In the genomic region with DNA sequence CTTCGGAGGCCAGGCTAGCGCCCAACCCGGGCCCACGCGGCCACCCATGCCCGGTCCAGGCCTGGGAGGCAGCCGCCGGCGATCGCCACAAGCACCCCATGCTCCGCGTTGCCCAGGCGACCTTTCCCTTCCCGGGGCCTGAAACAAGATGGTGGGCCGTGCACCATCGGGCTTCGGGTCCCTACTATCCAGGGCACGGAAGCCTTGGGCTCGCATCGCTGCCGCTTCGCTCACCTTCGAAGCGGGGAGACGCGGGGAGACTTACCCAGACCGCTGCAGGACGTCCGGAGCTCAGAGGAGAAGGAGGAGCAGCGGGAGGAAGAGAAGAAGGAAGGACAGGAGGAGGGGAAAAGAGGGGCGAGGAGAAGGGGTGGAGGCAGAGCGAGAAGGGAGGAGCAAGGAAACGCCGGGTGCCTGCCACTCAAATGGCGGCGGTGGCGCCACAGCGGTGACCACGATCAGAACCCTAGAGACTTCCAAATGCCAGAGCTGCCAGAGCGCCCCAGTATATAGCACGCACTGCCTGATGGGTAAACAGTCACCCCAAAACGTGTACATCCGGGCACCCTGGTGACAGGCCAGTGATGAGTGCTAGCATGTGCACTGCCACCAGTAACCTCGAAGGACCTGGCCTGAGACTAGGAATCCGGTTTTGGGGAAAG, we compare ENCODE assay signal across 8 mouse cellular contexts. TPM values are rescaled to one million over a fixed set of nuclear protein-coding genes. Genes with fewer than 3 reads are reported as not detected.
DNase-seq lines count a peak whose midpoint lies in the region; ATAC-seq and TF ChIP-seq lines count a peak whose summit lies in the region.

A gene (minus strand): TSS at position 406 of the 662 bp plus-strand sequence.

- peak within 1 kb of the TSS; percentile 60 for H3ac ChIP-seq in C2C12 (ENCODE audit: control insufficient read depth, insufficient read length, low read depth)

- peak; percentile 10; the same call in 1 of the 2 replicates for TF ChIP-seq POLR2A in brain, embryonic 14.5 days (IDR thresholded peaks at IDR 0.05; ENCODE audit: borderline replicate concordance, extremely low read depth, insufficient read depth, insufficient read length, poor library complexity, severe bottlenecking)

- peak within 1 kb of the TSS; percentile 42 for H3K4me3 ChIP-seq in C2C12 (ENCODE audit: insufficient read depth, poor library complexity, severe bottlenecking)
- peak within 1 kb of the TSS; percentile 81 for H3K4me3 ChIP-seq in erythroblast, embryonic 14.5 days (replicated peaks)
- H3K4me3 ChIP-seq in heart, embryonic 11.5 days (ENCODE audit: low read depth, low read length) = peak within 1 kb of the TSS; percentile 67
- H3K4me3 ChIP-seq in kidney, postnatal 0 days (replicated peaks; ENCODE audit: low read depth, low read length) = peak within 1 kb of the TSS; percentile 65
- peak within 1 kb of the TSS; percentile 71 for H3K4me3 ChIP-seq in liver, embryonic 12.5 days
- H3K4me3 ChIP-seq in stomach, embryonic 15.5 days (replicated peaks) = peak within 1 kb of the TSS; percentile 64

- H3K79me3 ChIP-seq in C2C12 (ENCODE audit: low read depth) = peaks cover 11% of the 10 kb centered on the region

- H3K27me3 ChIP-seq in C2C12 (ENCODE audit: control insufficient read depth, insufficient read depth, insufficient read length) = no peaks in the 10 kb centered on the region
- H3K27me3 ChIP-seq in erythroblast, embryonic 14.5 days (ENCODE audit: control insufficient read depth) = no peaks in the 10 kb centered on the region
- H3K27me3 ChIP-seq in heart, embryonic 11.5 days (ENCODE audit: control insufficient read depth, insufficient read depth, low read length) = no peaks in the 10 kb centered on the region
- no peaks in the 10 kb centered on the region for H3K27me3 ChIP-seq in kidney, postnatal 0 days (ENCODE audit: insufficient read depth, low read length)
- H3K27me3 ChIP-seq in liver, embryonic 12.5 days (replicated peaks) = no peaks in the 10 kb centered on the region
- no peaks in the 10 kb centered on the region for H3K27me3 ChIP-seq in stomach, embryonic 15.5 days (replicated peaks)

- TF ChIP-seq CTCF in C2C12 (IDR thresholded peaks at IDR 0.05; ENCODE audit: control insufficient read depth, insufficient read depth, insufficient read length) = no peak
- TF ChIP-seq CTCF in brain, embryonic 14.5 days (IDR thresholded peaks at IDR 0.05; ENCODE audit: borderline replicate concordance, extremely low read depth, insufficient read depth, insufficient read length) = no peak
- no peak for TF ChIP-seq CTCF in kidney, postnatal 0 days (IDR thresholded peaks at IDR 0.05; ENCODE audit: low read depth)

- DNase-seq in brain, embryonic 14.5 days (ENCODE audit: low read depth) = peak; percentile 86
- DNase-seq in kidney, postnatal 0 days (ENCODE audit: low spot score) = peak; percentile 82
- DNase-seq in natural killer cell, adult 2 months (ENCODE audit: low spot score in 2 of 2) = peak; percentile 57 to 63

- H3K4me2 ChIP-seq in heart, embryonic 11.5 days = peak within 1 kb of the TSS; percentile 56
- H3K4me2 ChIP-seq in kidney, postnatal 0 days (ENCODE audit: low read length) = peak within 1 kb of the TSS; percentile 56
- peak within 1 kb of the TSS; percentile 68 for H3K4me2 ChIP-seq in liver, embryonic 12.5 days
- peak within 1 kb of the TSS; percentile 51 for H3K4me2 ChIP-seq in stomach, embryonic 15.5 days

- peaks cover 7% of the 10 kb centered on the region for H3K4me1 ChIP-seq in erythroblast, embryonic 14.5 days (ENCODE audit: control insufficient read depth)
- no peaks in the 10 kb centered on the region for H3K4me1 ChIP-seq in heart, embryonic 11.5 days (ENCODE audit: control insufficient read depth, insufficient read depth, low read length)
- no peaks in the 10 kb centered on the region for H3K4me1 ChIP-seq in kidney, postnatal 0 days (replicated peaks; ENCODE audit: insufficient read depth, low read length)
- H3K4me1 ChIP-seq in liver, embryonic 12.5 days = peaks cover 6% of the 10 kb centered on the region; the same call in 1 of the 2 replicates
- H3K4me1 ChIP-seq in stomach, embryonic 15.5 days = no peaks in the 10 kb centered on the region

- ATAC-seq in heart, embryonic 11.5 days (replicated peaks; ENCODE audit: insufficient number of reproducible peaks, low FRiP score, low TSS enrichment) = peak; percentile 83; the same call in 1 of the 2 replicates
- ATAC-seq in kidney, postnatal 0 days (replicated peaks; ENCODE audit: low FRiP score, low read depth) = peak; percentile 88
- ATAC-seq in liver, embryonic 12.5 days = peak; percentile 93
- ATAC-seq in stomach, embryonic 15.5 days (ENCODE audit: insufficient read depth, low FRiP score, low read depth) = peak; percentile 92

- peaks cover 3% of the 10 kb centered on the region; the same call in 1 of the 2 replicates for H3K9me3 ChIP-seq in erythroblast, embryonic 14.5 days (ENCODE audit: control insufficient read depth, low read length)
- no peaks in the 10 kb centered on the region for H3K9me3 ChIP-seq in heart, embryonic 11.5 days (replicated peaks; ENCODE audit: control insufficient read depth, low read length)
- H3K9me3 ChIP-seq in kidney, postnatal 0 days (replicated peaks; ENCODE audit: low read length) = no peaks in the 10 kb centered on the region
- H3K9me3 ChIP-seq in liver, embryonic 12.5 days (replicated peaks) = no peaks in the 10 kb centered on the region
- H3K9me3 ChIP-seq in stomach, embryonic 15.5 days = no peaks in the 10 kb centered on the region

- 22% methylated on average over 44 of the region's 45 CpGs for WGBS in heart, embryonic 11.5 days (ENCODE audit: insufficient replicate concordance)
- 19% methylated on average over 45 of the region's 45 CpGs for WGBS in kidney, postnatal 0 days
- 9% methylated on average over 38 of the region's 45 CpGs for WGBS in liver, embryonic 12.5 days (ENCODE audit: insufficient replicate concordance)
- 13% methylated on average over 41 of the region's 45 CpGs for WGBS in stomach, embryonic 15.5 days

- peak within 1 kb of the TSS; percentile 83 for H3K27ac ChIP-seq in heart, embryonic 11.5 days (ENCODE audit: low read depth, low read length)
- H3K27ac ChIP-seq in kidney, postnatal 0 days = peak within 1 kb of the TSS; percentile 83
- H3K27ac ChIP-seq in liver, embryonic 12.5 days = peak within 1 kb of the TSS; percentile 57; the same call in 1 of the 2 replicates
- peak within 1 kb of the TSS; percentile 80 for H3K27ac ChIP-seq in stomach, embryonic 15.5 days

- peaks cover 31% of the 10 kb centered on the region for H3K79me2 ChIP-seq in C2C12 (ENCODE audit: control insufficient read depth, insufficient read depth)

- peak within 1 kb of the TSS; percentile 77 for H3K9ac ChIP-seq in heart, embryonic 11.5 days (ENCODE audit: low read depth, low read length)
- H3K9ac ChIP-seq in kidney, postnatal 0 days (ENCODE audit: low read depth, low read length) = peak within 1 kb of the TSS; percentile 67
- H3K9ac ChIP-seq in liver, embryonic 12.5 days = peak within 1 kb of the TSS; percentile 74
- H3K9ac ChIP-seq in stomach, embryonic 15.5 days = peak within 1 kb of the TSS; percentile 48

- H3K36me3 ChIP-seq in C2C12 (ENCODE audit: control insufficient read depth, insufficient read depth) = peaks cover 19% of the 10 kb centered on the region
- H3K36me3 ChIP-seq in erythroblast, embryonic 14.5 days (ENCODE audit: control insufficient read depth) = peaks cover 9% of the 10 kb centered on the region
- H3K36me3 ChIP-seq in heart, embryonic 11.5 days (ENCODE audit: control insufficient read depth, insufficient read depth, low read length) = no peaks in the 10 kb centered on the region
- no peaks in the 10 kb centered on the region for H3K36me3 ChIP-seq in kidney, postnatal 0 days (ENCODE audit: insufficient read depth, low read length)
- H3K36me3 ChIP-seq in liver, embryonic 12.5 days = peaks cover 19% of the 10 kb centered on the region
- H3K36me3 ChIP-seq in stomach, embryonic 15.5 days = no peaks in the 10 kb centered on the region

TF ChIP-seq in C2C12, 6 proteins besides CTCF, POLR2A, EP300 and RAD21:
- peak; percentile 68 for TF ChIP-seq MAX (IDR thresholded peaks at IDR 0.05)
- no peak for TF ChIP-seq MYOG (IDR thresholded peaks at IDR 0.05; ENCODE audit: control insufficient read depth, extremely low read depth, insufficient read length)
- no peak for TF ChIP-seq CEBPB (IDR thresholded peaks at IDR 0.05; ENCODE audit: low read depth)
- no peak for TF ChIP-seq USF1 (IDR thresholded peaks at IDR 0.05; ENCODE audit: low read depth)
- no peak for TF ChIP-seq FOSL1 (IDR thresholded peaks at IDR 0.05; ENCODE audit: insufficient read depth, low read length, poor library complexity, severe bottlenecking)
- TF ChIP-seq MYOD1 (IDR thresholded peaks at IDR 0.05; ENCODE audit: control insufficient read depth, insufficient read length, low read depth) = peak; percentile 70

RNA-seq across cellular contexts. Expression of the gene that starts here (rescaled TPM):
- 3.5 TPM for polyA plus RNA-seq in C2C12 (2012; fragmentation: generic; extraction: Trizol)
- polyA plus RNA-seq in brain, embryonic 14.5 days (2012; rRNA removed) = 36.0 and 45.5 TPM in 2 replicates
- polyA plus RNA-seq in erythroblast, embryonic 14.5 days (2012) = not detected in 2 replicates
- polyA plus RNA-seq in heart, embryonic 11.5 days (2014; fragmentation: Nextera tagmentation; extraction: Ambion mirVana) = 7.6 and 7.9 TPM in 2 replicates
- 8.4 and 8.8 TPM in 2 replicates for polyA plus RNA-seq in kidney, postnatal 0 days (2015; fragmentation: Nextera tagmentation; extraction: Ambion mirVana)
- 5.5 and 7.2 TPM in 2 replicates for polyA plus RNA-seq in liver, embryonic 12.5 days (2016; fragmentation: Nextera tagmentation; extraction: Ambion mirVana)
- 7.8 and 9.0 TPM in 2 replicates for polyA plus RNA-seq in stomach, embryonic 15.5 days (2015; fragmentation: Nextera tagmentation; extraction: Ambion mirVana)

Comparison
In these comparisons a context has a peak if more than half of its experiments do, and no peak if none do; other contexts are left out.
1. Peak in every context shown above with its lines: DNase-seq, ATAC-seq, H3K4me3 ChIP-seq and H3K27ac ChIP-seq.